Mouse (Mus musculus) frontal cortex, adult (tissue): ENCODE results near the gene Mlana.

Experiments
- ATAC-seq: cut with Nextera tagmentation; 2 replicates; pipeline ENCODE4 v1.9.2; 2017; ENCODE audit warnings: mild to moderate bottlenecking, moderate library complexity, mixed read lengths; ENCODE audit not compliant: low TSS enrichment

Mlana gene

DNA sequence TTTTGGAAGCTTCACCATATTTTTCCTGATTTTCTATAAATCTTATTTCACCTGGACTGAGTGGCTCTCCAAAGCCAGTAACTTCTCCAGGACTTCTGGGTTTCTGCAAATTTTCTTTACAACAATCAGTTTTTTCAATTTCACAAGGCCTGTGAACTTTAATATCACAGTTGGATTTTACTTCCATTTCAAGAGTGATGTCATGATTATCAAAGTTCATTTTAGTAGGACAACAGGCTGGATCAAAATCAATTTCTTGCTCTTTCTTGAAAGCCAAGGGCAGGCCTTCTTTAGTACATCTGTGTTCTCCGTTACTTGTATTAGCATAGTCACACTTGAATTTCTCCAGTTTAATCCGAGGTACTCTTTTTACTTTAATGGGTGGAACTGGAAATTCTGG lies 56.3 kb downstream of the Mlana start:
- ATAC-seq, result no peak
